Mouse (Mus musculus) forebrain, postnatal 0 days (tissue): ENCODE results near the gene Pdlim7. TPM values are rescaled to one million over a fixed set of nuclear protein-coding genes. Genes with fewer than 3 reads are reported as not detected.

Experiments used
- ATAC-seq: fragments of 200-750 bp; cut with Nextera tagmentation; 2 replicates; pipeline ENCODE4 v1.8.0; 2017; ENCODE audit warnings: mild to moderate bottlenecking, moderate library complexity
- DNase-seq: peaks from one replicate; pipeline ENCODE4 v3.0.0-alpha.2; 2015
- H3K27ac ChIP-seq: fragments of 300-500 bp; sonication (generic); 2 replicates; pipeline ENCODE4 v1.5.1; 2014; ENCODE audit warnings: low read depth, mild to moderate bottlenecking, antibody characterized with exemption, low read length, moderate library complexity, mixed read lengths
- H3K27me3 ChIP-seq: fragments of 300-500 bp; sonication (generic); 2 replicates; pipeline ENCODE4 v1.6.1; 2014; ENCODE audit warnings: mild to moderate bottlenecking, low read length, mixed read lengths; ENCODE audit not compliant: insufficient read depth
- H3K36me3 ChIP-seq: fragments of 300-500 bp; sonication (generic); 2 replicates; pipeline ENCODE4 v1.6.1; 2014; ENCODE audit warnings: mild to moderate bottlenecking, moderate library complexity; ENCODE audit not compliant: insufficient read depth
- H3K4me1 ChIP-seq: fragments of 300-500 bp; sonication (generic); 2 replicates; pipeline ENCODE4 v1.6.1; 2014; ENCODE audit warnings: antibody characterized with exemption; ENCODE audit not compliant: insufficient read depth
- H3K4me2 ChIP-seq: fragments of 300-500 bp; sonication (generic); 2 replicates; pipeline ENCODE4 v1.6.1; 2014; ENCODE audit warnings: low read depth, mild to moderate bottlenecking, moderate library complexity
- H3K4me3 ChIP-seq: fragments of 300-500 bp; sonication (generic); 2 replicates; pipeline ENCODE4 v1.5.1; 2014; ENCODE audit warnings: low read depth, low read length, mixed read lengths
- H3K9ac ChIP-seq: fragments of 300-500 bp; sonication (generic); 2 replicates; pipeline ENCODE4 v1.6.1; 2014; ENCODE audit warnings: mild to moderate bottlenecking
- H3K9me3 ChIP-seq: fragments of 300-500 bp; sonication (generic); 2 replicates; pipeline ENCODE4 v1.6.1; 2016; ENCODE audit warnings: low read length
- CTCF ChIP-seq: sonication (generic); IDR thresholded peaks from 2 replicates; pipeline ENCODE4 v1.5.1; 2016; ENCODE audit warnings: antibody characterized with exemption, control low read depth, low read depth
- WGBS: fragments of 180-500 bp; shearing (Covaris S2); extraction: QIAGEN DNeasy Blood & Tissue Kit; methylation state at CpG from one replicate; pipeline ENCODE4 v1.1.7; 2014; 5-methylcytosine and 5-hydroxymethylcytosine counted together
- polyA plus RNA-seq: library from polyadenylated mRNA; unstranded; fragments of >200 nt; fragmentation: Nextera tagmentation; extraction: Ambion mirVana; gene quantifications from 2 replicates; pipeline ENCODE4 v1.2.1, GENCODE M21; 2015
- total RNA-seq: library from RNA; depleted of rRNA; stranded (reverse); fragments of >200 nt; gene quantifications from 2 replicates; pipeline ENCODE4 v1.2.3, GENCODE M21; 2014

The Pdlim7 gene
- total and polyA plus RNA-seq, 2 experiments from 2014 or later = 26.6 to 115 TPM

- Histone ChIP-seq H3K9me3 (no peaks in the 10 kb centered on the region), H3K27me3 (no peaks in the 10 kb centered on the region), H3K27ac (peak overlapping the region; percentile 88), H3K9ac (peak overlapping the region; percentile 72; the same call in 1 of the 2 replicates), H3K4me1 (peaks cover 32% of the 10 kb centered on the region), H3K4me3 (no peak overlapping the region), H3K4me2 (peak overlapping the region; percentile 84), H3K36me3 (peaks cover 20% of the 10 kb centered on the region)
- DNase-seq = peak; percentile 80
- 13% methylated on average over 9 of the region's 9 CpGs for WGBS
- ATAC-seq = peak; percentile 36
- no peak for TF ChIP-seq CTCF
Observed at GRCm38 (mm10) chr13:55470372-55470771, 43.1 kb downstream of the Pdlim7 start.

- peaks cover 34% of the 10 kb centered on the region for H3K4me1 ChIP-seq
- H3K27me3 ChIP-seq = no peaks in the 10 kb centered on the region
- 28% methylated on average over 13 of the region's 13 CpGs for WGBS
- H3K9me3 ChIP-seq = no peaks in the 10 kb centered on the region
- ATAC-seq = no peak
- no peak overlapping the region for H3K4me3 ChIP-seq
- H3K4me2 ChIP-seq = no peak overlapping the region
- peaks cover 8% of the 10 kb centered on the region; the same call in 1 of the 2 replicates for H3K36me3 ChIP-seq
- H3K27ac ChIP-seq = no peak overlapping the region
- peak; percentile 21 for DNase-seq
- TF ChIP-seq CTCF = peak; percentile 45
- no peak overlapping the region for H3K9ac ChIP-seq
Observed at GRCm38 (mm10) chr13:55468851-55469560, 44.5 kb downstream of the Pdlim7 start.

- peak overlapping the region; percentile 89 for H3K4me3 ChIP-seq
- H3K4me2 ChIP-seq = peak overlapping the region; percentile 83
- peak overlapping the region; percentile 97; the same call in 1 of the 2 replicates for H3K27ac ChIP-seq
- no peak for TF ChIP-seq CTCF
- no peaks in the 10 kb centered on the region for H3K9me3 ChIP-seq
- 52% methylated on average over 5 of the region's 5 CpGs for WGBS
- H3K9ac ChIP-seq = peak overlapping the region; percentile 97
- peaks cover 3% of the 10 kb centered on the region; the same call in 1 of the 2 replicates for H3K36me3 ChIP-seq
- H3K27me3 ChIP-seq = no peaks in the 10 kb centered on the region
- peak; percentile 17 for DNase-seq
- H3K4me1 ChIP-seq = peaks cover 33% of the 10 kb centered on the region
- ATAC-seq = no peak
Observed at GRCm38 (mm10) chr13:55465830-55466440, 47.5 kb downstream of the Pdlim7 start.

GRCm38 (mm10) chr13:55465184-55465583, 48.3 kb downstream of the Pdlim7 start:
- 9% methylated on average over 3 of the region's 3 CpGs for WGBS
- ATAC-seq (peak; percentile 9; the same call in 1 of the 2 replicates), DNase-seq (no peak)
- peak overlapping the region; percentile 83 for H3K4me2 ChIP-seq
- no peak for TF ChIP-seq CTCF
- peak overlapping the region; percentile 89 for H3K4me3 ChIP-seq
- H3K36me3 ChIP-seq = peaks cover 5% of the 10 kb centered on the region; the same call in 1 of the 2 replicates
- peak overlapping the region; percentile 97 for H3K27ac ChIP-seq
- no peaks in the 10 kb centered on the region for H3K27me3 ChIP-seq
- peak overlapping the region; percentile 97 for H3K9ac ChIP-seq
- no peaks in the 10 kb centered on the region for H3K9me3 ChIP-seq
- H3K4me1 ChIP-seq = peaks cover 25% of the 10 kb centered on the region

- peak within 1 kb of the TSS; percentile 97 for H3K9ac ChIP-seq
- peaks cover 14% of the 10 kb centered on the region for H3K36me3 ChIP-seq
- H3K9me3 ChIP-seq = no peaks in the 10 kb centered on the region
- H3K4me3 ChIP-seq = peak within 1 kb of the TSS; percentile 89
- H3K27ac ChIP-seq = peak within 1 kb of the TSS; percentile 97
- peak within 1 kb of the TSS; percentile 83 for H3K4me2 ChIP-seq
- no peak for TF ChIP-seq CTCF
- WGBS = 2% methylated on average over 83 of the region's 84 CpGs
- peak; percentile 77 for ATAC-seq
- H3K27me3 ChIP-seq = no peaks in the 10 kb centered on the region
- DNase-seq = peak; percentile 92
- H3K4me1 ChIP-seq = peaks cover 22% of the 10 kb centered on the region
Observed at GRCm38 (mm10) chr13:55464027-55464884, 49.2 kb downstream of the Pdlim7 start, which contains the start of gene Prr7. TSS of gene Prr7 (plus strand) at chr13:55464267.

GRCm38 (mm10) chr13:55463399-55464026, 50.0 kb downstream of the Pdlim7 start:
- peak overlapping the region; percentile 83 for H3K4me2 ChIP-seq
- peaks cover 22% of the 10 kb centered on the region for H3K4me1 ChIP-seq
- no peak for DNase-seq
- peak; percentile 4; the same call in 1 of the 2 replicates for ATAC-seq
- H3K9me3 ChIP-seq = no peaks in the 10 kb centered on the region
- H3K27ac ChIP-seq = peak overlapping the region; percentile 97
- peak overlapping the region; percentile 89 for H3K4me3 ChIP-seq
- H3K27me3 ChIP-seq = no peaks in the 10 kb centered on the region
- TF ChIP-seq CTCF = no peak
- H3K9ac ChIP-seq = peak overlapping the region; percentile 97
- WGBS = 5% methylated on average over 14 of the region's 14 CpGs
- H3K36me3 ChIP-seq = peaks cover 22% of the 10 kb centered on the region
